Mouse (Mus musculus) large intestine, adult 2 months (tissue): Measurements from ENCODE around the gene Mlph. TPM values are rescaled to one million over a fixed set of nuclear protein-coding genes. Genes with fewer than 3 reads are reported as not detected.

Experiments
- DNase-seq: peaks from one replicate; pipeline ENCODE4 v3.0.0-alpha.2; 2012; ENCODE audit warnings: low read depth, low spot score
- WGBS: fragments of 180-500 bp; shearing (Covaris S2); methylation state at CpG from one replicate; pipeline ENCODE4 v1.1.7; 2018; 5-methylcytosine and 5-hydroxymethylcytosine counted together
- polyA plus RNA-seq: library from polyadenylated mRNA; depleted of rRNA; stranded (reverse); fragments of >200 nt; gene quantifications from 2 replicates; pipeline ENCODE4 v1.2.3, GENCODE M21; 2012; rRNA removed

Mlph gene
- polyA plus RNA-seq, result 16.3 and 18.8 TPM in 2 replicates

GRCm38 (mm10) chr1:90914948-90915569, at the start of gene Mlph:
Gene Mlph (plus strand): TSS chr1:90915085.
- WGBS, result 7% methylated on average over 18 of the region's 18 CpGs
- no peak for DNase-seq

- DNase-seq, result no peak
- 73% methylated on average over 7 of the region's 7 CpGs for WGBS
Measured at GRCm38 (mm10) chr1:90866734-90867133, 48.2 kb upstream of the Mlph start.

- no peak for DNase-seq
- 54% methylated on average over 2 of the region's 2 CpGs for WGBS
Measured at GRCm38 (mm10) chr1:90870581-90870980, 44.3 kb upstream of the Mlph start.

GRCm38 (mm10) chr1:90875371-90875770, 39.5 kb upstream of the Mlph start:
- 83% methylated on average over 8 of the region's 8 CpGs for WGBS
- DNase-seq, result no peak

GRCm38 (mm10) chr1:90875961-90876360, 38.9 kb upstream of the Mlph start:
- no peak for DNase-seq
- 39% methylated on average over 2 of the region's 2 CpGs for WGBS

GRCm38 (mm10) chr1:90876486-90877270, 38.2 kb upstream of the Mlph start:
- DNase-seq, result no peak
- WGBS, result 50% methylated on average over 5 of the region's 5 CpGs

GRCm38 (mm10) chr1:90885771-90886460, 29.0 kb upstream of the Mlph start:
- WGBS, result 69% methylated on average over 6 of the region's 6 CpGs

GRCm38 (mm10) chr1:90894521-90894920, 20.4 kb upstream of the Mlph start:
- DNase-seq, result no peak
- 46% methylated on average over 3 of the region's 3 CpGs for WGBS

More at GRCm38 (mm10) chr1:90885771-90886460, 29.0 kb upstream of the Mlph start:
- no peak for DNase-seq

- no peak for DNase-seq
- 66% methylated on average over 3 of the region's 3 CpGs for WGBS
Measured at GRCm38 (mm10) chr1:90895004-90895403, 19.9 kb upstream of the Mlph start.

GRCm38 (mm10) chr1:90896281-90896680, 18.6 kb upstream of the Mlph start:
- WGBS, result 88% methylated on average over 4 of the region's 4 CpGs
- DNase-seq, result no peak

GRCm38 (mm10) chr1:90896741-90897361, 18.0 kb upstream of the Mlph start:
- WGBS, result 36% methylated on average over 14 of the region's 14 CpGs
- no peak for DNase-seq

GRCm38 (mm10) chr1:90898012-90898411, 16.9 kb upstream of the Mlph start:
- 44% methylated on average over 1 of the region's 1 CpGs for WGBS
- no peak for DNase-seq

GRCm38 (mm10) chr1:90899816-90900215, 15.1 kb upstream of the Mlph start:
- WGBS, result 86% methylated on average over 5 of the region's 5 CpGs
- DNase-seq, result no peak

- 70% methylated on average over 6 of the region's 6 CpGs for WGBS
- DNase-seq, result no peak
Measured at GRCm38 (mm10) chr1:90900406-90900805, 14.5 kb upstream of the Mlph start.

- WGBS, result 77% methylated on average over 4 of the region's 4 CpGs
- no peak for DNase-seq
Measured at GRCm38 (mm10) chr1:90901246-90901645, 13.6 kb upstream of the Mlph start.

GRCm38 (mm10) chr1:90901681-90902208, 13.1 kb upstream of the Mlph start:
- 75% methylated on average over 6 of the region's 6 CpGs for WGBS
- no peak for DNase-seq

GRCm38 (mm10) chr1:90902751-90903150, 12.1 kb upstream of the Mlph start:
- no peak for DNase-seq
- 70% methylated on average over 3 of the region's 3 CpGs for WGBS

GRCm38 (mm10) chr1:90903211-90903945, 11.5 kb upstream of the Mlph start:
- 60% methylated on average over 3 of the region's 3 CpGs for WGBS
- DNase-seq, result no peak

- 62% methylated on average over 8 of the region's 8 CpGs for WGBS
- DNase-seq, result no peak
Measured at GRCm38 (mm10) chr1:90903971-90904458, 10.9 kb upstream of the Mlph start.
